Mouse (Mus musculus): ENCODE measurements around the gene Ptger1.

GRCm38 (mm10) chr8:83716563-83716962, 50.1 kb downstream of the Ptger1 start:
- TF ChIP-seq GATA2 (IDR thresholded peaks at IDR 0.05; ENCODE audit: borderline replicate concordance, low read depth, low read length) (no peak), POLR2AphosphoS5 (IDR thresholded peaks at IDR 0.05; ENCODE audit: insufficient replicate concordance, low read depth, low read length) (no peak)
